Mouse (Mus musculus): ENCODE results near the gene Fam71e2. TPM values are rescaled to one million over a fixed set of nuclear protein-coding genes. Genes with fewer than 3 reads are reported as not detected.

Fam71e2 gene
- polyA plus RNA-seq, 1 experiment = not detected

DNA sequence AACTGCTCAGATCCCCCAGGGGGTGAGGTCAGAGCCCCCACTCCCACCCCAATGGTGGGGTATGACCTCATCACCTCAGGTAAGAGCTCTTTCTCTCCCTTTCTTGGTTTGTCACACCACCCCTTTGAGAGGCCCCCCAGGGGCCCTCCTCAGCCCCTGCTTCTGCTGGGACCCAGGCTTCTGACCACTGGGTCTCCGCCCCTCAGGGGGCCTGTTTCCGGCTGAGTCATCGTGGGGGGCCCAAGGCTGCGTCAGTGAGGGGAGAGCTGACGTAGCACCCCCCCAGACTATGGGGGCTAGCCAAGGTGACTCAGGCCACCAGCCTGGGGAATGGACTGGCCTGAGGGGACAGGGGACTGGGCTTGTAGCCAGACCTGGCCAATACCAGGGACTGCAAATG, 8.8 kb upstream of the Fam71e2 start:
- Histone ChIP-seq H3K4me3 (ENCODE audit: extremely low read depth, insufficient read depth, insufficient read length) (no peak overlapping the region), H3K4me1 (ENCODE audit: control insufficient read depth, insufficient read depth, insufficient read length) (no peaks in the 10 kb centered on the region), H3K36me3 (ENCODE audit: control insufficient read depth, insufficient read depth, low read length) (no peaks in the 10 kb centered on the region), H3K27me3 (ENCODE audit: control insufficient read depth, insufficient read depth, low read length) (peaks cover 14% of the 10 kb centered on the region), H3K27ac (ENCODE audit: insufficient read depth, low read length) (no peak overlapping the region)
- DNase-seq (ENCODE audit: low read depth in 1 of 2, low spot score in 2 of 2) = no peak
- TF ChIP-seq CTCF (IDR thresholded peaks at IDR 0.05; ENCODE audit: extremely low read depth, insufficient read depth, insufficient read length, insufficient replicate concordance) (no peak), POLR2A (IDR thresholded peaks at IDR 0.05; ENCODE audit: low read depth, low read length) (no peak)
- 11% methylated on average over 5 of the region's 5 CpGs for WGBS

DNA sequence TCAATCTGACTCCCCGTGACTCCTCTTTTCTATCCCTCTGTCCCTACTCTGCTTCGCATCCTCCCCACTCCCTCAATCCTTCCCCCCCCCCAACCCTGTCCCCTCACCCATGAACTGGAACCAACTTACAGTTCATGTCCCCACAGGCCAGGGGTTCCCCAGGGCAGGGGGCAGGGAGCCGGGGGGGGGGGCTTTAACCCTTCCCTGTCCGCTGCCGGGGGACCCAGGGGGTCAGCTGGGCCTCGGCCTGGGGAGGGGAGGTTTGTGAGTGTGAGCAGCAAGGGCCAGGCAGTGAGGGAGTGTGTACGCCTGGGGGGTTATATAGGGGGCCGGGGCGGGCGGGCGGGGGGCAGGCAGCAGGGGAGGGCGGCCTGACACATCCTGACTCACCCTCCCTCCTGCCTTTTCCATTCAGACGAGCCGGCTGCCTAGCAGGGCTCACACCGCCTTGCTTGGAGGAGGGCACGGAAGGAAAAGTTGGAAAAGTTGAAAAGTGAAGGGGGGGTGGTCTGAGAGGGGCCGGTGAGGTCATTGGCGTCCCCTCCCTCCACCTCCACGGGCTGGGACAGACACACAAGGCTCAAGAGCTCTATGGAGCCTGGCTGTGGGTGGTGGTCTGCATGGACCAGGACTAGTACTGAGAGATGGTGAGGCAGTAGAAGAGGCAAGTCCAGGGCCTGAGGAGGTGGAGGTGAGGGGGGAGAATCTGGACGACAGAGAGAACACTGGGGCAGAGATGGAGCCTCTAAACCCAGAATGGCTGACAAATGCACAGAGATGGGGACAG, 6.9 kb upstream of the Fam71e2 start:
- no peaks in the 10 kb centered on the region for H3K4me1 ChIP-seq (ENCODE audit: control insufficient read depth, insufficient read depth, insufficient read length)
- WGBS = 51% methylated on average over 20 of the region's 20 CpGs

DNA sequence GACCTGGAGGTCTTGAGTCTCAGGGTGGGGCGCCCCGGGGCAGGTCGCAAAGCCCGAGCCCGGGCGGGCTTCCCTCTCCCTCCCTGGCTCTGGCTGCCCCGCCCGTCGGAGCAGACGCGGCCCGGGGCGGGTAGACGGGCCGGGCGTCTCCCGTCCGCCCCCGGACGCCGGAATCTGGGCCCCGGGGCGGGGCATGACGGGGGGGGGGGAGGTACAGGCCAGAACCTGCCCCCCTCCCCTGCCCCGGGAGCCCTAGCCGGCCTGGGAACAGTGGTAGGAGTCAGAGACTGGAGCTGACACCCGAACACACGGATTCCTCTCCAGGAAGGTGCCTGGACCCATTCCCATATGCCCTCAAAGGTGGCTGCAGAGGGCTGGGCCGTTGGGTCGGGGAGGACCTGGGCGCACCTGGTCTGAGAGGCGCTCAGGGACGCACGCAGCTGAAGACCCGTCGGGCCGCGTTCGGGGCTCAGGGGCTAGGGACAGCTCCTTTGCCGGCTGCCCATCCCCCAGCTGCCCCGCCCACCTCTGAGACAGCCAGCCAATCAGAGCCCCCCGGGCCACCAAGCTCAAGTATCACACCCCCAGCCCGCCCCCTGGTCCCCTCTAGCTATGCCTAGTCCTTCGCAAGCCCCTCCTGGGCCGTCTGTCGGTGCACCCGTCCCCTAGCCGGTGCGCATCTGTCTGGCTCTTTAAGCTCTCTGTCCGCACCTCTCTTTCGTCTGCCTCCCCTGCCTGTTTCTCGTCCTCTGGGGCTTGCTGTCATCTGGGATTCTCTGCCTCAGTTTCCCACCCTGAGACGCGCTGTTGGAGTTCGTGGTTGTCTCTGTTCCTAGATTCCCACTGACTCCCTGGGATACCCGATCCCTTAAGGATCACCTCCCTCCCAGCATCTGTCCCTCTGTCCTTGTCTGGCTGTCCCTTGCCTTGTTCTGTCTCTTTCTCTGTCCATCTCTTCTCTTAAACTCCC, 6.0 kb upstream of the Fam71e2 start:
- Histone ChIP-seq H3K27ac (ENCODE audit: insufficient read depth, low read length) (no peak overlapping the region), H3K36me3 (ENCODE audit: control insufficient read depth, insufficient read depth, low read length) (no peaks in the 10 kb centered on the region), H3K4me3 (ENCODE audit: extremely low read depth, insufficient read depth, insufficient read length) (peak overlapping the region; percentile 52; the same call in 1 of the 2 replicates), H3K27me3 (ENCODE audit: control insufficient read depth, insufficient read depth, low read length) (peaks cover 17% of the 10 kb centered on the region), H3K4me1 (ENCODE audit: control insufficient read depth, insufficient read depth, insufficient read length) (no peaks in the 10 kb centered on the region)
- no peak for DNase-seq (ENCODE audit: low read depth in 1 of 2, low spot score in 2 of 2)
- 3% methylated on average over 37 of the region's 56 CpGs for WGBS
- TF ChIP-seq CTCF (IDR thresholded peaks at IDR 0.05; ENCODE audit: extremely low read depth, insufficient read depth, insufficient read length, insufficient replicate concordance) = no peak
- no peak for TF ChIP-seq POLR2A (IDR thresholded peaks at IDR 0.05; ENCODE audit: low read depth, low read length)

More for the DNA sequence above, 6.9 kb upstream of the Fam71e2 start:
- Histone ChIP-seq H3K27me3 (ENCODE audit: control insufficient read depth, insufficient read depth, low read length) (peaks cover 17% of the 10 kb centered on the region), H3K4me3 (ENCODE audit: extremely low read depth, insufficient read depth, insufficient read length) (no peak overlapping the region), H3K36me3 (ENCODE audit: control insufficient read depth, insufficient read depth, low read length) (no peaks in the 10 kb centered on the region), H3K27ac (ENCODE audit: insufficient read depth, low read length) (no peak overlapping the region)
- no peak for TF ChIP-seq POLR2A (IDR thresholded peaks at IDR 0.05; ENCODE audit: low read depth, low read length)
- TF ChIP-seq CTCF (IDR thresholded peaks at IDR 0.05; ENCODE audit: extremely low read depth, insufficient read depth, insufficient read length, insufficient replicate concordance) = no peak
- DNase-seq (ENCODE audit: low read depth in 1 of 2, low spot score in 2 of 2) = no peak

DNA sequence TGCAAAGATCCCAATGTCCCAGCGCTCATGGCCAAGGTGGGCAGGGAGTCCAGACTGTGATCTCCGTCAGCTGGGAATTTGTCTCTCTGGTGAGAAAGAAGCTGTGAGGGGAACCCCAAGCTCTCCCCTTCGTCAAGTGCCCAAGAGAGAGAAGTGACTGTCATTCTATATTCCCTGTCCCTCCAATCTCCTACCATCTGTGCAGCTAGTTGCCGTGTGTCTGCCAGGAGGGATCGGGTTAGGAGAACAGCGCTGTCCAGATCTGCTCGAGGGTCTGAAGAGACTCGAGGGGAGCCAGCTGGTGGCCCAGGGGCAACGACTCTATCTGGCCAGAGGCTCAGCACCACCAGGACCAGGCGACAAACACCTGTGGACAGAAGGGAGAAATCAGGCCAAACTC, 5.0 kb upstream of the Fam71e2 start:
- Histone ChIP-seq H3K27ac (ENCODE audit: insufficient read depth, low read length) (no peak overlapping the region), H3K4me1 (ENCODE audit: control insufficient read depth, insufficient read depth, insufficient read length) (no peaks in the 10 kb centered on the region), H3K27me3 (ENCODE audit: control insufficient read depth, insufficient read depth, low read length) (peaks cover 17% of the 10 kb centered on the region), H3K4me3 (ENCODE audit: extremely low read depth, insufficient read depth, insufficient read length) (no peak overlapping the region), H3K36me3 (ENCODE audit: control insufficient read depth, insufficient read depth, low read length) (no peaks in the 10 kb centered on the region)
- no peak for TF ChIP-seq CTCF (IDR thresholded peaks at IDR 0.05; ENCODE audit: extremely low read depth, insufficient read depth, insufficient read length, insufficient replicate concordance)
- no peak for TF ChIP-seq POLR2A (IDR thresholded peaks at IDR 0.05; ENCODE audit: low read depth, low read length)
- no peak for DNase-seq (ENCODE audit: low read depth in 1 of 2, low spot score in 2 of 2)
- WGBS = 61% methylated on average over 10 of the region's 10 CpGs

DNA sequence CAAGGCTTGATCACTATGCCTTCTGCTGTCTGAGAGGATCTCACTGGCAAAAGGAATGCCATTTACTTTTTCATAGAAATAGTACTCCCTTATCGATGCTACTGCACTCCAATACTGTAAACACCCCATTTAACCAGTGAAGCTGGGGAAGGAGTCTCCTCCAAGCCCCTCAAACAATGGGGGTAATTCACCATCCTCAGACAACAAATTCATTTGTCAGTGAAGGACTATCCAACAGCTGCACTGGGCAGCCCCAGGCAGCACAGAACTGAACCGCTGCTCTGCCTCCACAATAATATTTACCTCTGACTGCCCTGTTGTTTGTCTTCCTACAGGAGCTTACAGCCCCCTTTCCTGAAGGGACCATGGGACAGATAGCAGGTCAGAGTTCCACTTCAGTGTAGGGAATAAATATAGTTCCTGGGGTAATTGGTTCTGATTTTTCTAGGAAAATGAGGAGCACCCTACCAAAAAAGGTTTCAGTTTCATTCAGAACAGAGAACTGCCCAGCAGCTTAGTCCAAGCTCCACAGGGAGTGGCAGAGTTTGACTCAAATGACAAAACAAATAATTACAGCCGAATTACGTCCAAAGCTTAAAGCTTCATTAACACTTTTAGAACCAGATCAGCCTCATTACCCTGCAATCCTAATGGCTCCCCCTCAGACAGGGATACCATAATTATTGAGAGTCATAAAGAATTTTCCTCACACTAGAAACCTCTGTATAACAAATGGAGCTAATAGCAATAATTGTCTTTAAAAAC, 6.0 kb downstream of the Fam71e2 start:
- DNase-seq (ENCODE audit: low read depth in 1 of 2, low spot score in 2 of 2) = no peak
- Histone ChIP-seq H3K4me3 (ENCODE audit: extremely low read depth, insufficient read depth, insufficient read length) (no peak overlapping the region), H3K27me3 (ENCODE audit: control insufficient read depth, insufficient read depth, low read length) (no peaks in the 10 kb centered on the region), H3K4me1 (ENCODE audit: control insufficient read depth, insufficient read depth, insufficient read length) (no peaks in the 10 kb centered on the region), H3K27ac (ENCODE audit: insufficient read depth, low read length) (no peak overlapping the region), H3K36me3 (ENCODE audit: control insufficient read depth, insufficient read depth, low read length) (no peaks in the 10 kb centered on the region)
- TF ChIP-seq CTCF (IDR thresholded peaks at IDR 0.05; ENCODE audit: extremely low read depth, insufficient read depth, insufficient read length, insufficient replicate concordance) = no peak
- no peak for TF ChIP-seq POLR2A (IDR thresholded peaks at IDR 0.05; ENCODE audit: low read depth, low read length)
- WGBS = 49% methylated on average over 4 of the region's 4 CpGs

DNA sequence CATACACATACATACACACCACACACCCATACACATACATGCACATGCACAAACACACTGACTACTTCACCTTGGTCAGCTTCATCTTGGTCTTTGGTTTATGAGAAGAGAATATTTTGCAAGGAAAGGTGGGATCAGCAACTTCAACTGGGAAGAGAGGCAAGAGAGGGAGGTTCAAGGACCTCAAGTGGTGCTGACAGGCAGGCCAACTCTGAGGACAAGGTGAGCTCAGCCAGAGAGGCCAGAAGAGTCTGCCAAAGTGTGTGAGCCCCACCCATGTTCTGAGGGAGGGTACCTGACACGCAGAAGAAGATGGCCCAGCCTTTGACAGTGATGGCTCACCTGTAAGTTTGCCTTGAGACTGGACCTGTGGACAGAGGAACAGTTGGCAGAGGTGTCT, 11.4 kb downstream of the Fam71e2 start:
- no peaks in the 10 kb centered on the region for H3K27me3 ChIP-seq (ENCODE audit: control insufficient read depth, insufficient read depth, low read length)
- no peak overlapping the region for H3K4me3 ChIP-seq (ENCODE audit: extremely low read depth, insufficient read depth, insufficient read length)
- no peaks in the 10 kb centered on the region for H3K36me3 ChIP-seq (ENCODE audit: control insufficient read depth, insufficient read depth, low read length)
- WGBS = 55% methylated on average over 1 of the region's 1 CpGs
- TF ChIP-seq CTCF (IDR thresholded peaks at IDR 0.05; ENCODE audit: extremely low read depth, insufficient read depth, insufficient read length, insufficient replicate concordance) (no peak), POLR2A (IDR thresholded peaks at IDR 0.05; ENCODE audit: low read depth, low read length) (no peak)
- no peak for DNase-seq (ENCODE audit: low read depth in 1 of 2, low spot score in 2 of 2)
- no peaks in the 10 kb centered on the region; the same call in 1 of the 2 replicates for H3K4me1 ChIP-seq (ENCODE audit: control insufficient read depth, insufficient read depth, insufficient read length)
- H3K27ac ChIP-seq (ENCODE audit: insufficient read depth, low read length) = no peak overlapping the region
